Mouse (Mus musculus) forebrain, embryonic 15.5 days (tissue): Measurements from ENCODE around the gene Fhl2. TPM values are rescaled to one million over a fixed set of nuclear protein-coding genes. Genes with fewer than 3 reads are reported as not detected.

Experiments used
- ATAC-seq: fragments of 200-750 bp; cut with Nextera tagmentation; replicated peaks from 2 replicates; pipeline ENCODE4 v1.8.0; 2017; ENCODE audit warnings: mild to moderate bottlenecking, moderate TSS enrichment, moderate library complexity
- H3K27ac ChIP-seq: fragments of 300-500 bp; sonication (generic); replicated peaks from 2 replicates; pipeline ENCODE4 v1.5.1; 2015; ENCODE audit warnings: mild to moderate bottlenecking, inconsistent platforms
- H3K27me3 ChIP-seq: fragments of 300-500 bp; sonication (generic); 2 replicates; pipeline ENCODE4 v1.6.1; 2015; ENCODE audit warnings: inconsistent platforms
- H3K36me3 ChIP-seq: fragments of 300-500 bp; sonication (generic); 2 replicates; pipeline ENCODE4 v1.6.1; 2015; ENCODE audit warnings: mild to moderate bottlenecking, inconsistent platforms
- H3K4me1 ChIP-seq: fragments of 300-500 bp; sonication (generic); 2 replicates; pipeline ENCODE4 v1.6.1; 2015; ENCODE audit warnings: inconsistent platforms
- H3K4me2 ChIP-seq: fragments of 300-500 bp; sonication (generic); replicated peaks from 2 replicates; pipeline ENCODE4 v1.6.1; 2015; ENCODE audit warnings: mild to moderate bottlenecking, inconsistent platforms
- H3K4me3 ChIP-seq: fragments of 300-500 bp; sonication (generic); 2 replicates; pipeline ENCODE4 v1.5.1; 2015; ENCODE audit warnings: mild to moderate bottlenecking, inconsistent platforms
- H3K9ac ChIP-seq: fragments of 300-500 bp; sonication (generic); replicated peaks from 2 replicates; pipeline ENCODE4 v1.6.1; 2015; ENCODE audit warnings: mild to moderate bottlenecking, inconsistent platforms
- H3K9me3 ChIP-seq: fragments of 300-500 bp; sonication (generic); 2 replicates; pipeline ENCODE4 v1.6.1; 2016; ENCODE audit warnings: inconsistent platforms
- WGBS: fragments of 180-500 bp; shearing (Covaris S2); methylation state at CpG from one replicate; pipeline ENCODE4 v1.1.7; 2015; ENCODE audit warnings: mixed read lengths; 5-methylcytosine and 5-hydroxymethylcytosine counted together
- polyA plus RNA-seq: library from polyadenylated mRNA; unstranded; fragments of >200 nt; fragmentation: Nextera tagmentation; extraction: Ambion mirVana; gene quantifications from 2 replicates; pipeline ENCODE4 v1.2.1, GENCODE M21; 2015

Fhl2 gene
- polyA plus RNA-seq, 1 experiment from 2014 or later = 14.7 TPM

DNA sequence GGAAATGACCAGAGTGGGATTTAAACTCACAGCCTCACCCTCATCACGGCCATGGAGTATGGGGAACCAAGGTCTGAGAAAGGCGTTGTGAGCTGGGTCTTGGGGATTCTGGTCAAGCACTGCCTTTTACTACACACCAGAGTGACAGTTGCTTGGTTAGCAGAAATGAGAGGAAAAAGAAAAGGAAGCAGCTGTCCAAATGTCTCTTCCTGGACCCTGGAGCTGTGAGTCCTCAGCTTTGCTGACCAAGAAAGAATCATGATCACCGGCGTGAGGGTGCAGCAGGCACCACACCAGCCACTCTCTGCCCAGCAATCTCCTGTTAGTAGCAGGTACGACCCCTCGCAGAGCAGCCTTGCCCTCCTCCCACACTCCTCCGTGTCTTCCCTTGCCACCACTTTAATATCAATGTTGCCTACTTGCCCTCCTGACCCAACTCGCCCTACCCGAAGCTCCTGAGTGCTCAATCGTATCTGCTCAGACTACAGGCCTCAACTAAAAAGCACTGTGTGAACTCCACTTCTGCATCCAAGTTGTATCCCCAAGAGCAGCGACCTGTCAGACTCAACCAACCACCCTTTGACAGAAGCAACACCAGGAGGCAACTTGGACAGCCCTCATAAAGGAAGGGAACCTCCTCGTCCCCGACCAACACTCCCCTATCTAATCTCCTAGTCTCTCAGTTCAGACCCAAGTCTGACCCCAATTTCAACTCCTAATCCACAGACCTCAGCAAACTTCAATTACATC is 105.3 kb downstream of the Fhl2 start:
- no peaks in the 10 kb centered on the region for H3K27me3 ChIP-seq
- H3K4me2 ChIP-seq = peak overlapping the region; percentile 73
- H3K4me1 ChIP-seq = peaks cover 28% of the 10 kb centered on the region
- ATAC-seq = peak; percentile 28
- no peaks in the 10 kb centered on the region for H3K9me3 ChIP-seq
- no peak overlapping the region for H3K27ac ChIP-seq
- WGBS = 48% methylated on average over 13 of the region's 13 CpGs
- no peaks in the 10 kb centered on the region for H3K36me3 ChIP-seq
- peak overlapping the region; percentile 68 for H3K4me3 ChIP-seq
- H3K9ac ChIP-seq = peak overlapping the region; percentile 84

- no peaks in the 10 kb centered on the region for H3K9me3 ChIP-seq
- H3K27ac ChIP-seq = no peak overlapping the region
- peaks cover 28% of the 10 kb centered on the region for H3K4me1 ChIP-seq
- H3K9ac ChIP-seq = no peak overlapping the region
- H3K4me3 ChIP-seq = no peak overlapping the region
- no peaks in the 10 kb centered on the region for H3K36me3 ChIP-seq
- ATAC-seq = no peak
- 78% methylated on average over 1 of the region's 1 CpGs for WGBS
- H3K4me2 ChIP-seq = no peak overlapping the region
- no peaks in the 10 kb centered on the region for H3K27me3 ChIP-seq
Measured at GRCm38 (mm10) chr1:43090418-43090817, 106.4 kb downstream of the Fhl2 start.

- Histone ChIP-seq H3K4me1 (no peaks in the 10 kb centered on the region), H3K4me3 (no peak overlapping the region), H3K27ac (no peak overlapping the region), H3K36me3 (no peaks in the 10 kb centered on the region), H3K27me3 (no peaks in the 10 kb centered on the region), H3K4me2 (no peak overlapping the region), H3K9ac (no peak overlapping the region), H3K9me3 (no peaks in the 10 kb centered on the region)
- WGBS = 89% methylated on average over 5 of the region's 5 CpGs
- ATAC-seq = no peak
Measured at GRCm38 (mm10) chr1:43082946-43083345, 113.8 kb downstream of the Fhl2 start.

- no peak for ATAC-seq
- Histone ChIP-seq H3K4me2 (no peak overlapping the region), H3K4me1 (no peaks in the 10 kb centered on the region), H3K27me3 (no peaks in the 10 kb centered on the region), H3K9me3 (no peaks in the 10 kb centered on the region), H3K9ac (no peak overlapping the region), H3K27ac (no peak overlapping the region), H3K36me3 (peaks cover 13% of the 10 kb centered on the region), H3K4me3 (no peak overlapping the region)
- WGBS = 92% methylated on average over 2 of the region's 2 CpGs
Measured at GRCm38 (mm10) chr1:43078124-43078523, 118.7 kb downstream of the Fhl2 start.

DNA sequence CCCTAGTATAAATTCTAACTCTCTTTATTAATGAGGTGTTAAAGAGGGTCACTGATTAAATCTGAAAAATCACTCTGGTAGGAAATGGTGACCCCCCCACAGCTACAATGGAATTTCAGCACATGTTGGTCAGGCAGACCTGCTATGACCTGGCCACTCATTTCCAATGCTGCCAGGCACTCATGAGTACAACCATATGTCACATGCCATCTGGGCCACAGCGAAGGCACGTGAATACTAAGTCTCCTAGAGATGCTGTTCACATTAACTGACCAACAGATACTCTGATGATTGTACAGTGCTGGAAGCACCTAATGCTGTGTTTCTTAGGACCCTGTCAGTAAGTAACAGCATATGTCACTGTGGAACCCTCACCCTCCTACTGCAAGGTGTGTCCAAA is 122.0 kb downstream of the Fhl2 start:
- Histone ChIP-seq H3K9ac (no peak overlapping the region), H3K9me3 (no peaks in the 10 kb centered on the region), H3K27me3 (no peaks in the 10 kb centered on the region), H3K27ac (no peak overlapping the region), H3K4me2 (no peak overlapping the region), H3K4me3 (no peak overlapping the region), H3K36me3 (peaks cover 16% of the 10 kb centered on the region), H3K4me1 (no peaks in the 10 kb centered on the region)
- no peak for ATAC-seq
- 89% methylated on average over 2 of the region's 2 CpGs for WGBS

Other genes with a start within 250 kb of the Fhl2 start
- gene Gpr45, start 244.1 kb downstream of the Fhl2 start, polyA plus RNA-seq = 35.3 and 36.9 TPM in 2 replicates
- 18.1 and 18.2 TPM in 2 replicates for gene Tgfbrap1, start 98.3 kb downstream of the Fhl2 start, polyA plus RNA-seq
- 47.8 and 53.5 TPM in 2 replicates for gene AI597479, start 98.3 kb downstream of the Fhl2 start, polyA plus RNA-seq
- 53.3 and 60.2 TPM in 2 replicates for gene Nck2, start 247.6 kb upstream of the Fhl2 start, polyA plus RNA-seq